In genomic region chr13:30235056-30235750, GRCm38 (mm10) we compare ENCODE assay signal across 9 mouse cellular contexts.
A peak's percentile ranks its signal among the peaks of the same experiment; 100 is the strongest.
DNase-seq lines count a peak whose midpoint lies in the region; ATAC-seq and TF ChIP-seq lines count a peak whose summit lies in the region.
"Had no signal": no experiment of that assay in that cellular context is flagged by ENCODE, and none has a peak within 500 bp of the region (broad histone marks: within the 10 kb centered on the region; RNA-seq: fewer than 3 reads in every experiment).

No protein-coding gene starts in this region.

- H3K4me1 ChIP-seq in hindbrain, postnatal 0 days (ENCODE audit: insufficient read depth, low read length): no peaks in the 10 kb centered on the region
- no peaks in the 10 kb centered on the region for H3K4me1 ChIP-seq in hindbrain, embryonic 10.5 days (replicated peaks)
- peaks cover 7% of the 10 kb centered on the region for H3K4me1 ChIP-seq in kidney, embryonic 16.5 days (ENCODE audit: insufficient read depth, low read length)

- peak; percentile 94 for ATAC-seq in hindbrain, postnatal 0 days
- peak; percentile 57; the same call in 1 of the 2 replicates for ATAC-seq in kidney, embryonic 16.5 days (ENCODE audit: low FRiP score, low TSS enrichment)
- no peak for ATAC-seq in megakaryocyte, adult 5-6 weeks (ENCODE audit: poor library complexity, severe bottlenecking)

- DNase-seq in hindbrain, postnatal 0 days (ENCODE audit: low spot score): peak; percentile 65
- DNase-seq in hindbrain, embryonic 10.5 days (ENCODE audit: low spot score): no peak
- peak; percentile 71 for DNase-seq in adipocyte (ENCODE audit: low spot score)
- peak; percentile 31 to 39 for DNase-seq in cerebellum, postnatal 14 days
- no peak for DNase-seq in thymus, postnatal 0 days (ENCODE audit: low spot score)
- DNase-seq: gastrocnemius, postnatal 36 days had no signal

- no peak overlapping the region for H3K9ac ChIP-seq in hindbrain, postnatal 0 days (replicated peaks; ENCODE audit: low read length)
- H3K9ac ChIP-seq in kidney, embryonic 16.5 days (replicated peaks; ENCODE audit: low read length): no peak overlapping the region

- H3K4me3 ChIP-seq in hindbrain, postnatal 0 days (ENCODE audit: low read length): no peak overlapping the region
- no peak overlapping the region for H3K4me3 ChIP-seq in hindbrain, embryonic 10.5 days
- H3K4me3 ChIP-seq in kidney, embryonic 16.5 days (ENCODE audit: low read length): no peak overlapping the region

- peak overlapping the region; percentile 56 for H3K27ac ChIP-seq in hindbrain, postnatal 0 days
- no peak overlapping the region for H3K27ac ChIP-seq in hindbrain, embryonic 10.5 days
- H3K27ac ChIP-seq in kidney, embryonic 16.5 days (ENCODE audit: low read length): peak overlapping the region; percentile 46
- H3K27ac ChIP-seq: macrophage had no signal

- no peaks in the 10 kb centered on the region for H3K27me3 ChIP-seq in hindbrain, postnatal 0 days (ENCODE audit: insufficient read depth, low read length)
- H3K27me3 ChIP-seq in hindbrain, embryonic 10.5 days (ENCODE audit: insufficient read depth, poor library complexity, severe bottlenecking): no peaks in the 10 kb centered on the region
- no peaks in the 10 kb centered on the region for H3K27me3 ChIP-seq in kidney, embryonic 16.5 days (ENCODE audit: insufficient read depth, low read length)

- 48% methylated on average over 11 of the region's 11 CpGs for WGBS in hindbrain, postnatal 0 days
- WGBS in hindbrain, embryonic 10.5 days: 89% methylated on average over 11 of the region's 11 CpGs
- WGBS in kidney, embryonic 16.5 days: 47% methylated on average over 11 of the region's 11 CpGs

- no peaks in the 10 kb centered on the region for H3K36me3 ChIP-seq in hindbrain, postnatal 0 days (ENCODE audit: insufficient read depth, low read length)
- no peaks in the 10 kb centered on the region for H3K36me3 ChIP-seq in hindbrain, embryonic 10.5 days
- H3K36me3 ChIP-seq in kidney, embryonic 16.5 days (ENCODE audit: insufficient read depth, low read length): peaks cover 8% of the 10 kb centered on the region; the same call in 1 of the 2 replicates

- H3K9me3 ChIP-seq in hindbrain, postnatal 0 days (ENCODE audit: low read length): no peaks in the 10 kb centered on the region
- H3K9me3 ChIP-seq in hindbrain, embryonic 10.5 days: no peaks in the 10 kb centered on the region
- no peaks in the 10 kb centered on the region for H3K9me3 ChIP-seq in kidney, embryonic 16.5 days (ENCODE audit: low read length)

- TF ChIP-seq CTCF in hindbrain, postnatal 0 days (IDR thresholded peaks at IDR 0.05; ENCODE audit: low read depth): no peak

- no peak overlapping the region for H3K4me2 ChIP-seq in hindbrain, postnatal 0 days (ENCODE audit: low read depth, low read length)
- H3K4me2 ChIP-seq in kidney, embryonic 16.5 days (replicated peaks; ENCODE audit: low read depth, low read length): no peak overlapping the region

Comparison
In these comparisons a context has a peak if more than half of its experiments do, and no peak if none do; other contexts are left out.
1. DNase-seq: peak in hindbrain, postnatal 0 days (single experiment), adipocyte (single experiment) and cerebellum, postnatal 14 days (2 of 2); none in hindbrain, embryonic 10.5 days (single experiment) and thymus, postnatal 0 days (single experiment).